Mouse (Mus musculus): Measurements from ENCODE around the gene Rab5c. TPM values are rescaled to one million over a fixed set of nuclear protein-coding genes. Genes with fewer than 3 reads are reported as not detected.
A peak's percentile ranks its signal among the peaks of the same experiment; 100 is the strongest.

Gene Rab5c
- total and polyA plus RNA-seq, 2 experiments from 2014 or later, result 34.9 to 211 TPM

DNA sequence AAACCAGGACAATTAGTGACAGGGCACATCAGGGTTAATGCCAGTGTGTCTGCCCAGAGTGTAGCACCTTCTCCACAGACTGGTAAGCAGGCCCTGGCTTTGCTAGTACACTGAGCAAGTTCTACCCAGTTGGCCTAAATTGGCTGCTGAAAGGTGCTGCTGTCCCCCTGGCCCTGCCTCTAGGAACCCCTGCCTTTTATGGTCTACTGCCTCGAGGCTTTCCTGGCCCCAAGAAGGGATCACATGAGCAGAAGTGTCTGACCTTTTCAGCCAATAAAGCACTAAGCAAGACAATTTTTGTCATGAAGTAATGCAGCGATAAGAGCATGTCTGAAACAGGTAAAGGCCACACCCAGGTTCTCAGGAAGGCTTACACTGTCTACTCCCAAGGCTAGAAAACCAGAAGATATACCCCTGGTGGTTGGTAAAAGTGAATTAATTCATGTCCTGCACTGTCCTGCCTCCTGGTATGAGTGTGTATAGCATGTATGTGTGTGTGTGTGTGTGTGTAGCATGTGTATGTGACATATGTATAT lies 15.5 kb downstream of the Rab5c start:
- Histone ChIP-seq H3K27me3 (ENCODE audit: insufficient read depth, low read length) (no peaks in the 10 kb centered on the region), H3K9me3 (ENCODE audit: low read length) (no peaks in the 10 kb centered on the region), H3K36me3 (ENCODE audit: insufficient read depth) (peaks cover 15% of the 10 kb centered on the region), H3K4me2 (ENCODE audit: low read depth) (no peak overlapping the region), H3K4me1 (ENCODE audit: insufficient read depth) (0 out of 2 replicates have a peak, but pooled peaks cover 3% of the 10 kb centered on the region), H3K4me3 (ENCODE audit: low read depth, low read length) (no peak overlapping the region), H3K27ac (ENCODE audit: low read depth, low read length) (no peak overlapping the region), H3K9ac (no peak overlapping the region)
- ATAC-seq, result no peak
- TF ChIP-seq CTCF (IDR thresholded peaks at IDR 0.05; ENCODE audit: low read depth), result no peak
- no peak for DNase-seq
- WGBS, result 57% methylated on average over 2 of the region's 2 CpGs

- WGBS, result 59% methylated on average over 8 of the region's 8 CpGs
- no peaks in the 10 kb centered on the region for H3K27me3 ChIP-seq (ENCODE audit: insufficient read depth, low read length)
- H3K9me3 ChIP-seq (ENCODE audit: low read length), result no peaks in the 10 kb centered on the region
- H3K4me3 ChIP-seq (ENCODE audit: low read depth, low read length), result no peak overlapping the region
- no peak for TF ChIP-seq CTCF (IDR thresholded peaks at IDR 0.05; ENCODE audit: low read depth)
- ATAC-seq (no peak), DNase-seq (no peak)
- H3K4me1 ChIP-seq (ENCODE audit: insufficient read depth), result 0 out of 2 replicates have a peak, but pooled peaks cover 3% of the 10 kb centered on the region
- peaks cover 21% of the 10 kb centered on the region for H3K36me3 ChIP-seq (ENCODE audit: insufficient read depth)
- no peak overlapping the region for H3K27ac ChIP-seq (ENCODE audit: low read depth, low read length)
- no peak overlapping the region for H3K9ac ChIP-seq
- H3K4me2 ChIP-seq (ENCODE audit: low read depth), result no peak overlapping the region
Measured at GRCm38 (mm10) chr11:100721776-100722492, 16.1 kb downstream of the Rab5c start.

DNA sequence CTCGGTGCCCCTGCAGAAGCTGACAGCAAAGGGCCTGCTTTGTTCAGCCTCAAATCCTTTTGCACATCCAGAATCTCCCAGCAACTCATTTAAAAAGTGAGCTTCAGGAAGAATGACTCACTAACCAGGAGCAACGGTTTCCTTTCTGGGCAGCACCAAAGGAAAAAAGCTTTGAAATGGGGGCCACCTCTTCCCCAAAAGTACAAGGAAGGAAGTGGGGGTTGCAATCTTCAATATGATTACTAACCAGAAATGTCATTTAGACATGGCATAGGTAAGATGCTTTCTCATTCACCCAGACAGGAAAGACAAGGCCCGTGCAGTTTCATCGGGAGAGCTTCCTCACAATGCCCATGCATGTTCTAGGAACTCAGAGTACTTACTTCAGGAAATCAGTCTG lies 16.8 kb downstream of the Rab5c start:
- no peaks in the 10 kb centered on the region for H3K27me3 ChIP-seq (ENCODE audit: insufficient read depth, low read length)
- no peaks in the 10 kb centered on the region for H3K9me3 ChIP-seq (ENCODE audit: low read length)
- no peak for ATAC-seq
- no peak overlapping the region for H3K4me2 ChIP-seq (ENCODE audit: low read depth)
- 45% methylated on average over 4 of the region's 4 CpGs for WGBS
- no peak overlapping the region for H3K9ac ChIP-seq
- H3K4me3 ChIP-seq (ENCODE audit: low read depth, low read length), result no peak overlapping the region
- TF ChIP-seq CTCF (IDR thresholded peaks at IDR 0.05; ENCODE audit: low read depth), result no peak
- H3K4me1 ChIP-seq (ENCODE audit: insufficient read depth), result 0 out of 2 replicates have a peak, but pooled peaks cover 3% of the 10 kb centered on the region
- peak overlapping the region; percentile 29; the same call in 1 of the 2 replicates for H3K27ac ChIP-seq (ENCODE audit: low read depth, low read length)
- no peak for DNase-seq
- H3K36me3 ChIP-seq (ENCODE audit: insufficient read depth), result peaks cover 28% of the 10 kb centered on the region

DNA sequence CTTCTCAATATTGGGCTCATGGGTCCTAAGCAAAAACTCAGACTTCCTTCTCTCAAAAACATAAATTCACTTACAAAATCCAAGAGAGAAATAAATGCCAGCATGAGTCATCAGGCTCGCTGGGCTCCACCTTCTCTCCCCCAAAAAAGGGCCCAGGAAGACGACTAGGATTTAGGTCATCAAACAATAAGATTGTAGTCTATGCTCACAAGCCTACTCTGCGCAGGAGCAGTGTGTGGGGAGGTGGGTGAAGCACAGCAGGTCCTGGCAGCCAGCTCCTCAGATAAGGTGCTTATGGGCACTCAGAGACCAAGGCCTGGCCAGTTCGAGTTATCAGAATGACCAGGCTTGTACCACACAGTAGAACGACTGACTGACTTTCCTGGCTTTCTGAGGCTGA lies 17.7 kb downstream of the Rab5c start:
- WGBS, result 76% methylated on average over 5 of the region's 5 CpGs
- Histone ChIP-seq H3K4me3 (ENCODE audit: low read depth, low read length) (no peak overlapping the region), H3K36me3 (ENCODE audit: insufficient read depth) (peaks cover 37% of the 10 kb centered on the region), H3K27me3 (ENCODE audit: insufficient read depth, low read length) (no peaks in the 10 kb centered on the region), H3K9me3 (ENCODE audit: low read length) (no peaks in the 10 kb centered on the region), H3K4me2 (ENCODE audit: low read depth) (no peak overlapping the region), H3K27ac (ENCODE audit: low read depth, low read length) (no peak overlapping the region), H3K9ac (no peak overlapping the region), H3K4me1 (ENCODE audit: insufficient read depth) (0 out of 2 replicates have a peak, but pooled peaks cover 3% of the 10 kb centered on the region)
- TF ChIP-seq CTCF (IDR thresholded peaks at IDR 0.05; ENCODE audit: low read depth), result no peak
- no peak for DNase-seq
- ATAC-seq, result no peak

GRCm38 (mm10) chr11:100719893-100720292 lies 18.1 kb downstream of the Rab5c start:
- H3K4me1 ChIP-seq (ENCODE audit: insufficient read depth), result 0 out of 2 replicates have a peak, but pooled peaks cover 3% of the 10 kb centered on the region
- H3K9me3 ChIP-seq (ENCODE audit: low read length), result no peaks in the 10 kb centered on the region
- H3K36me3 ChIP-seq (ENCODE audit: insufficient read depth), result peaks cover 38% of the 10 kb centered on the region
- H3K4me2 ChIP-seq (ENCODE audit: low read depth), result no peak overlapping the region
- 88% methylated on average over 11 of the region's 11 CpGs for WGBS
- ATAC-seq (no peak), DNase-seq (no peak)
- no peak for TF ChIP-seq CTCF (IDR thresholded peaks at IDR 0.05; ENCODE audit: low read depth)
- H3K4me3 ChIP-seq (ENCODE audit: low read depth, low read length), result no peak overlapping the region
- no peaks in the 10 kb centered on the region for H3K27me3 ChIP-seq (ENCODE audit: insufficient read depth, low read length)
- H3K27ac ChIP-seq (ENCODE audit: low read depth, low read length), result no peak overlapping the region
- no peak overlapping the region for H3K9ac ChIP-seq

- no peak for TF ChIP-seq CTCF (IDR thresholded peaks at IDR 0.05; ENCODE audit: low read depth)
- Histone ChIP-seq H3K36me3 (ENCODE audit: insufficient read depth) (peaks cover 38% of the 10 kb centered on the region), H3K4me3 (ENCODE audit: low read depth, low read length) (no peak overlapping the region), H3K4me2 (ENCODE audit: low read depth) (no peak overlapping the region), H3K9me3 (ENCODE audit: low read length) (no peaks in the 10 kb centered on the region), H3K27me3 (ENCODE audit: insufficient read depth, low read length) (no peaks in the 10 kb centered on the region), H3K9ac (no peak overlapping the region), H3K4me1 (ENCODE audit: insufficient read depth) (0 out of 2 replicates have a peak, but pooled peaks cover 3% of the 10 kb centered on the region), H3K27ac (ENCODE audit: low read depth, low read length) (no peak overlapping the region)
- no peak for ATAC-seq
- WGBS, result 86% methylated on average over 3 of the region's 3 CpGs
- DNase-seq, result no peak
Measured at GRCm38 (mm10) chr11:100719312-100719711, 18.7 kb downstream of the Rab5c start.

GRCm38 (mm10) chr11:100718866-100719265 lies 19.1 kb downstream of the Rab5c start:
- ATAC-seq, result no peak
- Histone ChIP-seq H3K9ac (no peak overlapping the region), H3K4me3 (ENCODE audit: low read depth, low read length) (no peak overlapping the region), H3K4me1 (ENCODE audit: insufficient read depth) (0 out of 2 replicates have a peak, but pooled peaks cover 5% of the 10 kb centered on the region), H3K36me3 (ENCODE audit: insufficient read depth) (peaks cover 38% of the 10 kb centered on the region), H3K4me2 (ENCODE audit: low read depth) (no peak overlapping the region), H3K27me3 (ENCODE audit: insufficient read depth, low read length) (no peaks in the 10 kb centered on the region), H3K27ac (ENCODE audit: low read depth, low read length) (no peak overlapping the region), H3K9me3 (ENCODE audit: low read length) (no peaks in the 10 kb centered on the region)
- TF ChIP-seq CTCF (IDR thresholded peaks at IDR 0.05; ENCODE audit: low read depth), result no peak
- DNase-seq, result no peak
- 87% methylated on average over 4 of the region's 4 CpGs for WGBS
